Mouse (Mus musculus): Measurements from ENCODE around the gene Myo1c. TPM values are rescaled to one million over a fixed set of nuclear protein-coding genes. Genes with fewer than 3 reads are reported as not detected.

The Myo1c gene
- total RNA-seq, 2 experiments from 2014 or later: 87.9 to 88.1 TPM

GRCm38 (mm10) chr11:75703748-75704147 lies 53.4 kb downstream of the Myo1c start:
- no peak for DNase-seq (ENCODE audit: low spot score in 2 of 2)

- DNase-seq (ENCODE audit: low spot score in 2 of 2): no peak
These were observed 63.6 kb downstream of the Myo1c start for GRCm38 (mm10) chr11:75713949-75714348.

- DNase-seq (ENCODE audit: low spot score in 2 of 2): no peak
These were observed 65.3 kb downstream of the Myo1c start for GRCm38 (mm10) chr11:75715556-75715955.

- DNase-seq (ENCODE audit: low spot score in 2 of 2): no peak
These were observed 66.5 kb downstream of the Myo1c start for GRCm38 (mm10) chr11:75716661-75717325.

GRCm38 (mm10) chr11:75722339-75722738 lies 72.0 kb downstream of the Myo1c start:
- no peak for DNase-seq (ENCODE audit: low spot score in 2 of 2)

Other genes starting within 250 kb of the Myo1c start
- gene Serpinf1, start 227.8 kb upstream of the Myo1c start, total RNA-seq (2021): 100 to 1,000 TPM; 130 to 141 TPM
- gene Serpinf2, start 210.9 kb upstream of the Myo1c start, total RNA-seq (2021): 1 to 10 TPM in 1 of 2 experiments, under 1 TPM in 1; 0.32 to 2.7 TPM
- 10 to 100 TPM in 1 of 2 experiments, 1 to 10 TPM in 1; 9.3 to 10.4 TPM for gene Wdr81, start 195.8 kb upstream of the Myo1c start, total RNA-seq (2021)
- 10 to 100 TPM in 1 of 2 experiments, 1 to 10 TPM in 1; 9.6 to 12.6 TPM for gene Tlcd2, start 188.8 kb upstream of the Myo1c start, total RNA-seq (2021)
- gene Prpf8, start 163.7 kb upstream of the Myo1c start, total RNA-seq (2021): 10 to 100 TPM; 97.2 TPM
- 10 to 100 TPM; 16.4 to 24.5 TPM for gene Rilp, start 140.4 kb upstream of the Myo1c start, total RNA-seq (2021)
- gene Scarf1, start 137.0 kb upstream of the Myo1c start, total RNA-seq (2021): 1 to 10 TPM; 7.5 to 9.0 TPM
- 10 to 100 TPM; 22.2 to 25.0 TPM for gene Slc43a2, start 118.8 kb upstream of the Myo1c start, total RNA-seq (2021)
- gene Pitpna, start 62.4 kb upstream of the Myo1c start, total RNA-seq (2021): 100 to 1,000 TPM; 106 to 117 TPM
- gene Inpp5k, start 19.5 kb upstream of the Myo1c start, total RNA-seq (2021): 10 to 100 TPM; 26.7 to 28.4 TPM
- gene Crk, start 28.8 kb downstream of the Myo1c start, total RNA-seq (2021): 10 to 100 TPM; 67.5 to 76.6 TPM
- gene Ywhae, start 82.4 kb downstream of the Myo1c start, total RNA-seq (2021): 100 to 1,000 TPM; 749 to 818 TPM
- 1 to 10 TPM; 1.1 to 1.6 TPM for gene Doc2b, start 145.5 kb downstream of the Myo1c start, total RNA-seq (2021)

All from gastrocnemius, postnatal 4 days (tissue).